Mouse (Mus musculus): Measurements from ENCODE around the gene Aldh3a2.
"Not testable (repeated sequence)": the region's sequence is repeated elsewhere in the genome, so short reads cannot be mapped to it uniquely, and the experiment has no call there.

The Aldh3a2 gene

GRCm38 (mm10) chr11:61266551-61267533 is at the start of gene Aldh3a2:
Gene Aldh3a2, minus strand, starts transcription at chr11:61267464.
- peak; percentile 95 for DNase-seq (ENCODE audit: low spot score in 2 of 2)

- no peak for DNase-seq (ENCODE audit: low spot score in 2 of 2)
Measured at GRCm38 (mm10) chr11:61316864-61317263, 49.6 kb upstream of the Aldh3a2 start.

- no peak for DNase-seq (ENCODE audit: low spot score in 2 of 2)
Measured at GRCm38 (mm10) chr11:61310321-61310720, 43.1 kb upstream of the Aldh3a2 start.

- no peak for DNase-seq (ENCODE audit: low spot score in 2 of 2)
Measured at GRCm38 (mm10) chr11:61309831-61310230, 42.6 kb upstream of the Aldh3a2 start.

- no peak for DNase-seq (ENCODE audit: low spot score in 2 of 2)
Measured at GRCm38 (mm10) chr11:61307795-61308194, 40.5 kb upstream of the Aldh3a2 start.

GRCm38 (mm10) chr11:61305377-61305776 is 38.1 kb upstream of the Aldh3a2 start:
- peak; percentile 30 to 47 for DNase-seq (ENCODE audit: low spot score in 2 of 2)

- not testable (repeated sequence) for DNase-seq (ENCODE audit: low spot score in 2 of 2)
Measured at GRCm38 (mm10) chr11:61304535-61304934, 37.3 kb upstream of the Aldh3a2 start.

GRCm38 (mm10) chr11:61300716-61301392 is 33.6 kb upstream of the Aldh3a2 start:
- no peak for DNase-seq (ENCODE audit: low spot score in 2 of 2)

GRCm38 (mm10) chr11:61300205-61300604 is 32.9 kb upstream of the Aldh3a2 start:
- DNase-seq (ENCODE audit: low spot score in 2 of 2), result no peak

GRCm38 (mm10) chr11:61297901-61298300 is 30.6 kb upstream of the Aldh3a2 start:
- DNase-seq (ENCODE audit: low spot score in 2 of 2), result no peak

GRCm38 (mm10) chr11:61297326-61297725 is 30.1 kb upstream of the Aldh3a2 start:
- no peak for DNase-seq (ENCODE audit: low spot score in 2 of 2)

GRCm38 (mm10) chr11:61296556-61296955 is 29.3 kb upstream of the Aldh3a2 start:
- DNase-seq (ENCODE audit: low spot score in 2 of 2), result no peak

GRCm38 (mm10) chr11:61295556-61295955 is 28.3 kb upstream of the Aldh3a2 start:
- DNase-seq (ENCODE audit: low spot score in 2 of 2), result no peak

GRCm38 (mm10) chr11:61294431-61294830 is 27.2 kb upstream of the Aldh3a2 start:
- no peak for DNase-seq (ENCODE audit: low spot score in 2 of 2)

GRCm38 (mm10) chr11:61293251-61293650 is 26.0 kb upstream of the Aldh3a2 start:
- no peak for DNase-seq (ENCODE audit: low spot score in 2 of 2)

GRCm38 (mm10) chr11:61284323-61284722 is 17.1 kb upstream of the Aldh3a2 start:
- DNase-seq (ENCODE audit: low spot score in 2 of 2), result no peak

- DNase-seq (ENCODE audit: low spot score in 2 of 2), result no peak
Measured at GRCm38 (mm10) chr11:61283414-61284049, 16.3 kb upstream of the Aldh3a2 start.

GRCm38 (mm10) chr11:61278445-61279077 is 11.3 kb upstream of the Aldh3a2 start:
- DNase-seq (ENCODE audit: low spot score in 2 of 2), result no peak

- DNase-seq (ENCODE audit: low spot score in 2 of 2), result no peak
Measured at GRCm38 (mm10) chr11:61277937-61278336, 10.7 kb upstream of the Aldh3a2 start.

GRCm38 (mm10) chr11:61276482-61276881 is 9.2 kb upstream of the Aldh3a2 start:
- no peak for DNase-seq (ENCODE audit: low spot score in 2 of 2)

- DNase-seq (ENCODE audit: low spot score in 2 of 2), result no peak
Measured at GRCm38 (mm10) chr11:61275106-61275505, 7.8 kb upstream of the Aldh3a2 start.

GRCm38 (mm10) chr11:61274421-61274820 is 7.2 kb upstream of the Aldh3a2 start:
- no peak for DNase-seq (ENCODE audit: low spot score in 2 of 2)

All from right cerebral cortex, adult 2 months (tissue).